13 mouse cellular contexts compared by ENCODE assay signal in the genomic region with DNA sequence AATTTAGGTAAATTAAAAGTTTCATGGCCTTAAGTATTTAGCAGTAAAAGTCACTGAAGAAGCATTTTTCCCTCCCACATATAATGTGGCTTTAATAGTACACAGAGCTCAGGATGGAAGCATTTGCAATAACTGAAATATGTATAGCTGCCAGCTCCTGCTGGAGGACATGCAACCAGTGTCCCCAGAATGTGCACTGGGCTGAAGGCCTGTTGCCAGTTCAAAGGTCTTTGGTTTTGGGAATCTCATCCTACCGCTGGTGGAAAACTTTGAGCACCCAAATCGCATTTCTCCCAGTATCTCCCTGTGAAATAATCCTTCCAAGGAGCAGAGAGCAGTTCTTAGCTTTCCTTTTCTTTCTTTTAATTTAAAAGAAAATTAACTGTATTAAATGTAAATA. TPM values are rescaled to one million over a fixed set of nuclear protein-coding genes. Genes with fewer than 3 reads are reported as not detected.
DNase-seq lines count a peak whose midpoint lies in the region; ATAC-seq lines count a peak whose summit lies in the region.
"Had no signal": no experiment of that assay in that cellular context is flagged by ENCODE, and none has a peak within 500 bp of the region (broad histone marks: within the 10 kb centered on the region; RNA-seq: fewer than 3 reads in every experiment).

No protein-coding gene starts in this region.

- peak overlapping the region; percentile 71 for H3K4me2 ChIP-seq in kidney, embryonic 14.5 days (replicated peaks; ENCODE audit: low read depth, low read length)
- H3K4me2 ChIP-seq in embryonic facial prominence, embryonic 13.5 days = peak overlapping the region; percentile 64
- peak overlapping the region; percentile 68 for H3K4me2 ChIP-seq in limb, embryonic 12.5 days
- H3K4me2 ChIP-seq: heart, embryonic 11.5 days had no signal

- no peaks in the 10 kb centered on the region for H3K27me3 ChIP-seq in kidney, embryonic 14.5 days (ENCODE audit: control insufficient read depth, insufficient read depth, low read length)
- H3K27me3 ChIP-seq in embryonic facial prominence, embryonic 13.5 days = no peaks in the 10 kb centered on the region
- no peaks in the 10 kb centered on the region for H3K27me3 ChIP-seq in limb, embryonic 12.5 days

- peaks cover 12% of the 10 kb centered on the region; the same call in 1 of the 2 replicates for H3K36me3 ChIP-seq in kidney, embryonic 14.5 days (ENCODE audit: control insufficient read depth, insufficient read depth, low read length)
- H3K36me3 ChIP-seq in embryonic facial prominence, embryonic 13.5 days = peaks cover 15% of the 10 kb centered on the region
- peaks cover 18% of the 10 kb centered on the region for H3K36me3 ChIP-seq in limb, embryonic 12.5 days

- ATAC-seq in kidney, embryonic 14.5 days (ENCODE audit: low FRiP score, low TSS enrichment) = no peak
- no peak for ATAC-seq in embryonic facial prominence, embryonic 13.5 days (ENCODE audit: insufficient number of reproducible peaks, insufficient read depth, low FRiP score, low TSS enrichment, low read depth)
- ATAC-seq in limb, embryonic 12.5 days (ENCODE audit: insufficient number of reproducible peaks, insufficient read depth, low FRiP score, low TSS enrichment, low read depth) = no peak

- H3K9me3 ChIP-seq in kidney, embryonic 14.5 days (ENCODE audit: control insufficient read depth, low read length) = no peaks in the 10 kb centered on the region
- no peaks in the 10 kb centered on the region for H3K9me3 ChIP-seq in embryonic facial prominence, embryonic 13.5 days
- no peaks in the 10 kb centered on the region for H3K9me3 ChIP-seq in limb, embryonic 12.5 days

- H3K9ac ChIP-seq in kidney, embryonic 14.5 days (ENCODE audit: low read depth, low read length) = peak overlapping the region; percentile 12; the same call in 1 of the 2 replicates
- peak overlapping the region; percentile 100 for H3K9ac ChIP-seq in embryonic facial prominence, embryonic 13.5 days
- peak overlapping the region; percentile 100 for H3K9ac ChIP-seq in limb, embryonic 12.5 days (replicated peaks)
- H3K9ac ChIP-seq: liver, embryonic 14.5 days had no signal

- H3K4me1 ChIP-seq in kidney, embryonic 14.5 days (ENCODE audit: control insufficient read depth, insufficient read depth, low read length) = peaks cover 16% of the 10 kb centered on the region
- H3K4me1 ChIP-seq in embryonic facial prominence, embryonic 13.5 days = peaks cover 42% of the 10 kb centered on the region
- peaks cover 47% of the 10 kb centered on the region for H3K4me1 ChIP-seq in limb, embryonic 12.5 days (replicated peaks)

- peak overlapping the region; percentile 13; the same call in 1 of the 2 replicates for H3K27ac ChIP-seq in kidney, embryonic 14.5 days (ENCODE audit: low read depth, low read length)
- peak overlapping the region; percentile 93 for H3K27ac ChIP-seq in embryonic facial prominence, embryonic 13.5 days
- peak overlapping the region; percentile 100 for H3K27ac ChIP-seq in limb, embryonic 12.5 days
- H3K27ac ChIP-seq: liver, embryonic 14.5 days had no signal

- 61% methylated on average over 2 of the region's 2 CpGs for WGBS in kidney, embryonic 14.5 days
- WGBS in embryonic facial prominence, embryonic 13.5 days = 51% methylated on average over 2 of the region's 2 CpGs
- 13% methylated on average over 2 of the region's 2 CpGs for WGBS in limb, embryonic 12.5 days

- peak overlapping the region; percentile 2; the same call in 1 of the 2 replicates for H3K4me3 ChIP-seq in kidney, embryonic 14.5 days (ENCODE audit: low read length)
- H3K4me3 ChIP-seq in embryonic facial prominence, embryonic 13.5 days = peak overlapping the region; percentile 96
- H3K4me3 ChIP-seq in limb, embryonic 12.5 days (replicated peaks) = peak overlapping the region; percentile 99

- DNase-seq in kidney, postnatal 10 days = no peak
- peak; percentile 54 for DNase-seq in 3T3-L1 (ENCODE audit: low read depth, low spot score)
- DNase-seq in layer of hippocampus, postnatal 14 days (ENCODE audit: low spot score in 2 of 2) = no peak
- no peak for DNase-seq in embryo, embryonic 10.5 days (ENCODE audit: low spot score)
- no peak for DNase-seq in left cerebral cortex, adult 8-10 months (ENCODE audit: low spot score in 2 of 2)
- DNase-seq: adrenal gland, postnatal 36 days; cerebellum, adult 11 months; thymus, postnatal 4 days had no signal

RNA-seq across cellular contexts. Expression of gene Lrig3, which starts 4.1 kb away (rescaled TPM):
- polyA plus RNA-seq in kidney, embryonic 14.5 days (2014; fragmentation: Nextera tagmentation; extraction: Ambion mirVana) = 25.7 and 30.1 TPM in 2 replicates
- 35.3 and 37.4 TPM in 2 replicates for polyA plus RNA-seq in embryonic facial prominence, embryonic 13.5 days (2015; fragmentation: Nextera tagmentation; extraction: Ambion mirVana)
- polyA plus RNA-seq in limb, embryonic 12.5 days (2016; fragmentation: Nextera tagmentation; extraction: Ambion mirVana) = 84.4 and 85.6 TPM in 2 replicates
- 1 to 10 TPM; 3.1 to 3.5 TPM for total RNA-seq in layer of hippocampus, postnatal 14 days (2021)
- total RNA-seq in left cerebral cortex, adult 8-10 months (2022) = 1 to 10 TPM; 3.3 to 5.7 (median 4.1) TPM

Comparison
In these comparisons a context has a peak if more than half of its experiments do, and no peak if none do; other contexts are left out.
1. H3K27ac ChIP-seq: peak in every context shown above with its lines; median percentile 100 in limb, embryonic 12.5 days; 93 in embryonic facial prominence, embryonic 13.5 days; 13 in kidney, embryonic 14.5 days.
2. H3K4me3 ChIP-seq: peak in every context shown above with its lines; median percentile 99 in limb, embryonic 12.5 days; 96 in embryonic facial prominence, embryonic 13.5 days; 2 in kidney, embryonic 14.5 days.
3. H3K9ac ChIP-seq: peak in every context shown above with its lines; median percentile 100 in embryonic facial prominence, embryonic 13.5 days; 100 in limb, embryonic 12.5 days; 12 in kidney, embryonic 14.5 days.